8 mouse cellular contexts compared by ENCODE assay signal in genomic region chr14:41013143-41013542, GRCm38 (mm10). TPM values are rescaled to one million over a fixed set of nuclear protein-coding genes. Genes with fewer than 3 reads are reported as not detected.
DNase-seq lines count a peak whose midpoint lies in the region; ATAC-seq lines count a peak whose summit lies in the region.

No protein-coding gene starts in this region.

- H3K27me3 ChIP-seq in embryonic facial prominence, embryonic 14.5 days (replicated peaks; ENCODE audit: control insufficient read depth, insufficient read depth, low read length), result no peaks in the 10 kb centered on the region
- no peaks in the 10 kb centered on the region for H3K27me3 ChIP-seq in intestine, embryonic 16.5 days (replicated peaks; ENCODE audit: control insufficient read depth, insufficient read depth, low read length)

- no peaks in the 10 kb centered on the region for H3K9me3 ChIP-seq in embryonic facial prominence, embryonic 14.5 days (ENCODE audit: control insufficient read depth, low read length)
- no peaks in the 10 kb centered on the region for H3K9me3 ChIP-seq in intestine, embryonic 16.5 days (ENCODE audit: control insufficient read depth, low read length)

- H3K9ac ChIP-seq in embryonic facial prominence, embryonic 14.5 days (ENCODE audit: low read depth, low read length), result peak overlapping the region; percentile 69
- peak overlapping the region; percentile 78 for H3K9ac ChIP-seq in intestine, embryonic 16.5 days (ENCODE audit: low read depth, low read length)

- intact Hi-C loops in left cerebral cortex, postnatal 4 days (cut with DNase I), result no loop called here
- intact Hi-C loops in left cerebral cortex, postnatal 36 days (cut with DNase I), result loop anchor here (5.0 kb wide), 1 partner anchor 46 kb away; the partner anchor contains the start of gene Tspan14

- no peak overlapping the region for H3K27ac ChIP-seq in embryonic facial prominence, embryonic 14.5 days (replicated peaks; ENCODE audit: low read depth, low read length)
- H3K27ac ChIP-seq in intestine, embryonic 16.5 days (ENCODE audit: low read length), result no peak overlapping the region

- 18% methylated on average over 9 of the region's 9 CpGs for WGBS in embryonic facial prominence, embryonic 14.5 days
- 17% methylated on average over 9 of the region's 9 CpGs for WGBS in intestine, embryonic 16.5 days

- DNase-seq in left cerebral cortex, postnatal 4 days, result peak; percentile 3
- no peak for DNase-seq in left cerebral cortex, postnatal 36 days (ENCODE audit: low spot score in 2 of 2)
- no peak for DNase-seq in embryonic facial prominence, embryonic 14.5 days (ENCODE audit: low spot score)
- peak; percentile 23 for DNase-seq in naive thymus-derived CD4-positive, alpha-beta T cell, adult 2 months (ENCODE audit: low read depth)
- DNase-seq in ovary, postnatal 10 days (ENCODE audit: low spot score), result no peak
- no peak for DNase-seq in adrenal gland, postnatal 36 days
- DNase-seq in gastrocnemius, adult 8-10 months (ENCODE audit: low spot score in 2 of 2), result no peak

- H3K4me2 ChIP-seq in embryonic facial prominence, embryonic 14.5 days (ENCODE audit: low read depth, low read length), result peak overlapping the region; percentile 64
- peak overlapping the region; percentile 88 for H3K4me2 ChIP-seq in intestine, embryonic 16.5 days (ENCODE audit: low read depth, low read length)

- H3K4me3 ChIP-seq in embryonic facial prominence, embryonic 14.5 days (ENCODE audit: low read depth, low read length), result peak overlapping the region; percentile 62
- H3K4me3 ChIP-seq in intestine, embryonic 16.5 days (ENCODE audit: low read length), result peak overlapping the region; percentile 63

- no peak for ATAC-seq in embryonic facial prominence, embryonic 14.5 days (ENCODE audit: low read depth)
- ATAC-seq in intestine, embryonic 16.5 days, result peak; percentile 3; the same call in 1 of the 2 replicates

- no peaks in the 10 kb centered on the region for H3K36me3 ChIP-seq in embryonic facial prominence, embryonic 14.5 days (ENCODE audit: control insufficient read depth, insufficient read depth, low read length)
- H3K36me3 ChIP-seq in intestine, embryonic 16.5 days (ENCODE audit: control insufficient read depth, insufficient read depth, low read length), result no peaks in the 10 kb centered on the region

- H3K4me1 ChIP-seq in embryonic facial prominence, embryonic 14.5 days (ENCODE audit: control insufficient read depth, insufficient read depth, low read length), result peaks cover 11% of the 10 kb centered on the region
- H3K4me1 ChIP-seq in intestine, embryonic 16.5 days (ENCODE audit: control insufficient read depth, insufficient read depth, low read length), result peaks cover 12% of the 10 kb centered on the region

RNA-seq across cellular contexts. Expression of gene Fam213a, which starts 0.4 kb away (rescaled TPM):
- 100 to 1,000 TPM in 1 of 2 experiments, 10 to 100 TPM in 1; 88.0 to 105 TPM for total RNA-seq in left cerebral cortex, postnatal 4 days (2021)
- total RNA-seq in left cerebral cortex, postnatal 36 days (2021), result 100 to 1,000 TPM; 118 to 125 TPM
- 35.7 and 39.7 TPM in 2 replicates for polyA plus RNA-seq in embryonic facial prominence, embryonic 14.5 days (2014; fragmentation: Nextera tagmentation; extraction: Ambion mirVana)
- polyA plus RNA-seq in intestine, embryonic 16.5 days (2015; fragmentation: Nextera tagmentation; extraction: Ambion mirVana), result 72.4 and 81.8 TPM in 2 replicates
- total RNA-seq in adrenal gland, postnatal 36 days (2021), result 100 to 1,000 TPM; 115 to 121 TPM
- total RNA-seq in gastrocnemius, adult 8-10 months (2022), result 10 to 100 TPM; 25.1 to 33.3 (median 30.0) TPM

RNA-seq across cellular contexts. Expression of gene Tspan14, which starts 46.5 kb away (rescaled TPM):
- 10 to 100 TPM; 81.9 to 86.2 TPM for total RNA-seq in left cerebral cortex, postnatal 4 days (2021)
- total RNA-seq in left cerebral cortex, postnatal 36 days (2021), result 10 to 100 TPM; 54.2 to 56.6 TPM
- polyA plus RNA-seq in embryonic facial prominence, embryonic 14.5 days (2014; fragmentation: Nextera tagmentation; extraction: Ambion mirVana), result 72.7 and 76.2 TPM in 2 replicates
- 65.0 and 65.6 TPM in 2 replicates for polyA plus RNA-seq in intestine, embryonic 16.5 days (2015; fragmentation: Nextera tagmentation; extraction: Ambion mirVana)
- 10 to 100 TPM; 31.5 to 37.3 TPM for total RNA-seq in adrenal gland, postnatal 36 days (2021)
- total RNA-seq in gastrocnemius, adult 8-10 months (2022), result 10 to 100 TPM in 2 of 4 experiments, 1 to 10 TPM in 2; 8.9 to 11.6 (median 10.3) TPM

RNA-seq across cellular contexts. Expression of gene Dydc2, which starts 55.9 kb away (rescaled TPM):
- total RNA-seq in left cerebral cortex, postnatal 4 days (2021), result 1 to 10 TPM in 1 of 2 experiments, under 1 TPM in 1; 0.60 to 1.1 TPM
- 1 to 10 TPM in 1 of 2 experiments, not detected in 1; 1.4 TPM for total RNA-seq in left cerebral cortex, postnatal 36 days (2021)
- polyA plus RNA-seq in embryonic facial prominence, embryonic 14.5 days (2014; fragmentation: Nextera tagmentation; extraction: Ambion mirVana), result 0.29 TPM in 1 of 2 replicates, not detected in the other
- polyA plus RNA-seq in intestine, embryonic 16.5 days (2015; fragmentation: Nextera tagmentation; extraction: Ambion mirVana), result 0.17 TPM in 1 of 2 replicates, not detected in the other
- total RNA-seq in adrenal gland, postnatal 36 days (2021), result under 1 TPM; 0.36 to 0.53 TPM
- not detected for total RNA-seq in gastrocnemius, adult 8-10 months (2022)

RNA-seq across cellular contexts. Expression of gene Dydc1, which starts 59.6 kb away (rescaled TPM):
- total RNA-seq in left cerebral cortex, postnatal 4 days (2021), result not detected
- total RNA-seq in left cerebral cortex, postnatal 36 days (2021), result not detected
- 0.24 TPM in 1 of 2 replicates, not detected in the other for polyA plus RNA-seq in embryonic facial prominence, embryonic 14.5 days (2014; fragmentation: Nextera tagmentation; extraction: Ambion mirVana)
- not detected in 2 replicates for polyA plus RNA-seq in intestine, embryonic 16.5 days (2015; fragmentation: Nextera tagmentation; extraction: Ambion mirVana)
- total RNA-seq in adrenal gland, postnatal 36 days (2021), result under 1 TPM in 1 of 2 experiments, not detected in 1; 0.49 TPM
- not detected for total RNA-seq in gastrocnemius, adult 8-10 months (2022)

Comparison
In these comparisons a context has a peak if more than half of its experiments do, and no peak if none do; other contexts are left out.
1. DNase-seq: peak in left cerebral cortex, postnatal 4 days (single experiment) and naive thymus-derived CD4-positive, alpha-beta T cell, adult 2 months (single experiment); none in left cerebral cortex, postnatal 36 days (0 of 2), embryonic facial prominence, embryonic 14.5 days (single experiment), ovary, postnatal 10 days (single experiment), adrenal gland, postnatal 36 days (0 of 2) and gastrocnemius, adult 8-10 months (0 of 2).